Mouse (Mus musculus) embryonic fibroblast, embryonic 13.5 days (primary cell): ENCODE measurements around the gene Duoxa1.

Experiments used
- CTCF ChIP-seq: IDR thresholded peaks from 2 replicates; pipeline ENCODE4 v1.5.1; 2011; ENCODE audit warnings: mild to moderate bottlenecking, control low read depth, low read length, moderate library complexity, borderline replicate concordance; ENCODE audit not compliant: insufficient read depth
- POLR2A ChIP-seq: IDR thresholded peaks from 2 replicates; pipeline ENCODE4 v1.6.1; 2011; ENCODE audit warnings: low read depth, mild to moderate bottlenecking, control low read depth, low read length, moderate library complexity

- TF ChIP-seq POLR2A: no peak
- no peak for TF ChIP-seq CTCF
Measured at GRCm38 (mm10) chr2:122300656-122301020, 12.9 kb downstream of the Duoxa1 start.
